Mouse (Mus musculus) liver, postnatal 0 days (tissue): ENCODE data around the gene Fam160a1. TPM values are rescaled to one million over a fixed set of nuclear protein-coding genes. Genes with fewer than 3 reads are reported as not detected.

ENCODE experiments used
- ATAC-seq: fragments of 200-750 bp; cut with Nextera tagmentation; 2 replicates; pipeline ENCODE4 v1.8.0; 2017; ENCODE audit warnings: mild to moderate bottlenecking, moderate library complexity
- DNase-seq: peaks from one replicate; pipeline ENCODE4 v3.0.0-alpha.2; 2016
- H3K27ac ChIP-seq: fragments of 300-500 bp; sonication (generic); 2 replicates; pipeline ENCODE4 v1.5.1; 2014; ENCODE audit warnings: antibody characterized with exemption, moderate library complexity, mild to moderate bottlenecking, low read depth
- H3K27me3 ChIP-seq: fragments of 300-500 bp; sonication (generic); 2 replicates; pipeline ENCODE4 v1.6.1; 2014; ENCODE audit warnings: low read length, control low read depth, mixed read lengths; ENCODE audit not compliant: insufficient read depth
- H3K36me3 ChIP-seq: fragments of 300-500 bp; sonication (generic); replicated peaks from 2 replicates; pipeline ENCODE4 v1.6.1; 2014; ENCODE audit warnings: mild to moderate bottlenecking, control low read depth, low read length, moderate library complexity, mixed read lengths; ENCODE audit not compliant: insufficient read depth
- H3K4me1 ChIP-seq: fragments of 300-500 bp; sonication (generic); 2 replicates; pipeline ENCODE4 v1.6.1; 2014; ENCODE audit warnings: antibody characterized with exemption, mild to moderate bottlenecking, control low read depth; ENCODE audit not compliant: insufficient read depth
- H3K4me2 ChIP-seq: fragments of 300-500 bp; sonication (generic); 2 replicates; pipeline ENCODE4 v1.6.1; 2014; ENCODE audit warnings: low read depth, mild to moderate bottlenecking, low read length, moderate library complexity, mixed read lengths
- H3K4me3 ChIP-seq: fragments of 300-500 bp; sonication (generic); 2 replicates; pipeline ENCODE4 v1.5.1; 2014; ENCODE audit warnings: low read depth, low read length
- H3K9ac ChIP-seq: fragments of 300-500 bp; sonication (generic); replicated peaks from 2 replicates; pipeline ENCODE4 v1.6.1; 2014; ENCODE audit warnings: mild to moderate bottlenecking, moderate library complexity
- H3K9me3 ChIP-seq: fragments of 300-500 bp; sonication (generic); 2 replicates; pipeline ENCODE4 v1.6.1; 2016; ENCODE audit warnings: mild to moderate bottlenecking, control low read depth, low read length, mixed read lengths
- CTCF ChIP-seq: sonication (generic); IDR thresholded peaks from 2 replicates; pipeline ENCODE4 v1.5.1; 2016; ENCODE audit warnings: antibody characterized with exemption, low read depth
- EP300 ChIP-seq: IDR thresholded peaks from 2 replicates; pipeline ENCODE4 v1.6.1; 2016; ENCODE audit warnings: antibody characterized with exemption, low read depth, mild to moderate bottlenecking
- WGBS: fragments of 180-500 bp; shearing (Covaris S2); extraction: QIAGEN DNeasy Blood & Tissue Kit; methylation state at CpG from one replicate; pipeline ENCODE4 v1.1.7; 2014; ENCODE audit not compliant: insufficient replicate concordance; 5-methylcytosine and 5-hydroxymethylcytosine counted together
- polyA plus RNA-seq: library from polyadenylated mRNA; unstranded; fragments of >200 nt; fragmentation: Nextera tagmentation; extraction: Ambion mirVana; gene quantifications from 2 replicates; pipeline ENCODE4 v1.2.1, GENCODE M21; 2015

The Fam160a1 gene
- polyA plus RNA-seq, 1 experiment from 2014 or later: 0.31 TPM

DNA sequence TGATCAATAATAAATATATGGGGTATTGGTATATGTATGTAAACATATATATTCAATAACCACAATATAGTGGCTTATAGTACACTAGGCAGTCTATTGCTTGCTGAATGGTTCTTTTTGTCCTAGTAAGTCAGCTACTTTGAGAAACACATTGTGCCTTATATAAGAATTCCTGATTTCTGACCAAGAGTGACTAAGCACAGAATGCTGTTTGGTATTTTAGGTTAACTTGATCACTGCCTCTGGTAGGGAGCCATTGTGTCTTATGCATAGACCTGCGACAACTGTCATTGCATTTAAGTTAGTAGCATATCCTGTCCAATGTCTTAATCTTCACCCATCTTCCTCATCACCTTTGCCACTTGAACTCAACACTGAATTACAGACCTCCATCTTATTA lies 197.3 kb downstream of the Fam160a1 start:
- no peak for ATAC-seq
- 88% methylated on average over 1 of the region's 1 CpGs for WGBS

DNA sequence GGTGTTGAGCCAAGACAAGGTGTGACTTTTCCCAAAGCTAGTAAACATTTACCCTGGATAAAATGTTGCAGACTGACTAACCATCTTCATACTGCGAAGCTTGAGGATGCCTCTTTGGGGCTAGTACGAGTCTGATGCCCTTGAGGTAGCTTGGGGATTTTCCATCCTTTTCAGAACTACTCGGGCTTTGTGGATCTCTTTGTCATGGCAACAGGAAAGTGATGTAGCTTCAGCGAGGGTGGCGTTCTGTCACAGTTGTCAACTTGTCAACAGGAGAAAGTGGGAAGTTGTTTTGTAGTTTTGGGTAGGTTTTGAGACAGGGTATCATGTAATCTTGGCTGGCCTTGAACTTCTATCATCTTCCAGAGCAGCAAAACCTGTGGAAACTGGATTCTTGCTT lies 197.7 kb downstream of the Fam160a1 start:
- H3K27ac ChIP-seq: no peak overlapping the region
- H3K4me1 ChIP-seq: no peaks in the 10 kb centered on the region
- H3K36me3 ChIP-seq: peaks cover 14% of the 10 kb centered on the region
- no peak for DNase-seq
- H3K4me2 ChIP-seq: no peak overlapping the region
- H3K9me3 ChIP-seq: no peaks in the 10 kb centered on the region
- no peak for ATAC-seq
- TF ChIP-seq EP300 (no peak), CTCF (no peak)
- H3K9ac ChIP-seq: no peak overlapping the region
- no peaks in the 10 kb centered on the region for H3K27me3 ChIP-seq
- no peak overlapping the region for H3K4me3 ChIP-seq
- WGBS: 79% methylated on average over 5 of the region's 5 CpGs

More for the DNA sequence above, 197.3 kb downstream of the Fam160a1 start:
- Histone ChIP-seq H3K27ac (no peak overlapping the region), H3K27me3 (no peaks in the 10 kb centered on the region), H3K4me3 (no peak overlapping the region), H3K9me3 (no peaks in the 10 kb centered on the region), H3K9ac (no peak overlapping the region), H3K4me1 (no peaks in the 10 kb centered on the region), H3K36me3 (peaks cover 14% of the 10 kb centered on the region), H3K4me2 (no peak overlapping the region)
- no peak for DNase-seq
- TF ChIP-seq EP300 (no peak), CTCF (no peak)

DNA sequence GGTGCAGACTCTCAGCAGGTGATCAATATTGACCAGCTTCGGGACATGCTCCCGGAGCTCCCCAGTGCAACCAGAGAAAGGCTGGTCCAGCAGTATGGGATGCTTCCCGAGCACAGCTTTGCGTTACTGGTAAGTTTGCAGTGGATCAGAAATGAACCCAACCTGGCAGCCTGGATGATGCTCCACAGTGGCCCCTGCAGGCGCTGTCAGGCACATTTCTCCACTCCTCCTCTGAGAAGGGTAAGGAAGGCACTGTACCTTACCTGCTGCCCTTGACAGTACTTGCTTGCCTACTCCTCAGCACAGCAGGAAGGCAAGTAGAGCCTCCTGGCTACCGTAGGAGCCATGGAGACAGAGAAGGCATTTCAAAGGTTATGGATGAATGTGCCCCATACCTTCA lies 198.2 kb downstream of the Fam160a1 start:
- Histone ChIP-seq H3K4me3 (no peak overlapping the region), H3K27ac (no peak overlapping the region), H3K36me3 (peaks cover 14% of the 10 kb centered on the region), H3K9ac (no peak overlapping the region), H3K9me3 (no peaks in the 10 kb centered on the region), H3K27me3 (no peaks in the 10 kb centered on the region), H3K4me2 (no peak overlapping the region), H3K4me1 (no peaks in the 10 kb centered on the region)
- DNase-seq (no peak), ATAC-seq (no peak)
- WGBS: 81% methylated on average over 6 of the region's 6 CpGs
- no peak for TF ChIP-seq EP300
- no peak for TF ChIP-seq CTCF

DNA sequence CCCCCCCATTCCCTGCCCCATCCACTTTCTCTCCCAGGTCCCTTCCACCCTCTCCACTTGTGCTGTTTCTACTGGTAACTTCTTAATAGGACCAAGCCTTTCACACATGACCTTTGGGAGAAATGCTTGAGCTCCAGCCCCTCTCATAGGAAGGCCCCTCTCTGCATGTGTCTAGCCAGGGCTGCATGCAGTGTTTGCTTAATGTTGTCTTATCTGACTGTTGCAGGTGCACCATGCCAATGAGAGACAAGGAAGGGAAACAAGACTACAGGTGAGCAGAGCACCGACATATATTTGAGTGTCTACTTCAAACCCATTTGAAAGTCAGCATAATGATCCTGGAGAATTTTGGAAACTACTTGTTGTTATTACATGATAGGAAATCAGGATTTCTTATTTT lies 200.7 kb downstream of the Fam160a1 start:
- H3K4me3 ChIP-seq: no peak overlapping the region
- H3K4me2 ChIP-seq: no peak overlapping the region
- H3K36me3 ChIP-seq: peaks cover 10% of the 10 kb centered on the region
- ATAC-seq: no peak
- TF ChIP-seq CTCF (no peak), EP300 (no peak)
- no peaks in the 10 kb centered on the region for H3K9me3 ChIP-seq
- no peak overlapping the region for H3K27ac ChIP-seq
- no peaks in the 10 kb centered on the region for H3K4me1 ChIP-seq
- 70% methylated on average over 1 of the region's 1 CpGs for WGBS
- DNase-seq: no peak
- no peaks in the 10 kb centered on the region for H3K27me3 ChIP-seq
- no peak overlapping the region for H3K9ac ChIP-seq

Other genes with a start within 250 kb of the Fam160a1 start
- 13.0 and 14.6 TPM in 2 replicates for gene Gatb, start 243.2 kb downstream of the Fam160a1 start, polyA plus RNA-seq
- gene Glt28d2, start 70.2 kb upstream of the Fam160a1 start, polyA plus RNA-seq: 0.48 and 0.56 TPM in 2 replicates
- gene Gm37240, start 70.2 kb upstream of the Fam160a1 start, polyA plus RNA-seq: 0.49 and 0.72 TPM in 2 replicates
- gene Sh3d19, start 153.8 kb upstream of the Fam160a1 start, polyA plus RNA-seq: 10.2 and 11.4 TPM in 2 replicates
- gene Prss48, start 185.2 kb upstream of the Fam160a1 start, polyA plus RNA-seq: not detected in 2 replicates